Mouse (Mus musculus) liver, embryonic 14.5 days (tissue): ENCODE data around the gene BC048671.

Source experiments
- CTCF ChIP-seq: IDR thresholded peaks from 2 replicates; pipeline ENCODE4 v1.5.1; 2016; ENCODE audit warnings: antibody characterized with exemption, low read depth, control low read depth
- EP300 ChIP-seq: IDR thresholded peaks from 2 replicates; pipeline ENCODE4 v1.6.1; 2016; ENCODE audit warnings: antibody characterized with exemption, low read depth

GRCm38 (mm10) chr6:90320429-90320828, 19.4 kb downstream of the BC048671 start:
- TF ChIP-seq CTCF (no peak), EP300 (no peak)
